Mouse (Mus musculus) stomach, embryonic 15.5 days (tissue): Measurements from ENCODE around the gene Phf5a. TPM values are rescaled to one million over a fixed set of nuclear protein-coding genes. Genes with fewer than 3 reads are reported as not detected.
"Not testable (repeated sequence)": the region's sequence is repeated elsewhere in the genome, so short reads cannot be mapped to it uniquely, and the experiment has no call there.

Experiments used
- ATAC-seq: fragments of 200-750 bp; cut with Nextera tagmentation; 2 replicates; pipeline ENCODE4 v1.8.0; 2017; ENCODE audit warnings: low read depth, moderate number of reproducible peaks, moderate TSS enrichment; ENCODE audit not compliant: insufficient read depth, low FRiP score
- H3K27ac ChIP-seq: fragments of 300-500 bp; sonication (generic); 2 replicates; pipeline ENCODE4 v1.5.1; 2015; ENCODE audit warnings: mild to moderate bottlenecking, inconsistent platforms
- H3K27me3 ChIP-seq: fragments of 300-500 bp; sonication (generic); replicated peaks from 2 replicates; pipeline ENCODE4 v1.6.1; 2015; ENCODE audit warnings: inconsistent platforms
- H3K36me3 ChIP-seq: fragments of 300-500 bp; sonication (generic); 2 replicates; pipeline ENCODE4 v1.6.1; 2015; ENCODE audit warnings: inconsistent platforms
- H3K4me1 ChIP-seq: fragments of 300-500 bp; sonication (generic); 2 replicates; pipeline ENCODE4 v1.6.1; 2015; ENCODE audit warnings: inconsistent platforms
- H3K4me2 ChIP-seq: fragments of 300-500 bp; sonication (generic); 2 replicates; pipeline ENCODE4 v1.6.1; 2015; ENCODE audit warnings: mild to moderate bottlenecking, inconsistent platforms
- H3K4me3 ChIP-seq: fragments of 300-500 bp; sonication (generic); replicated peaks from 2 replicates; pipeline ENCODE4 v1.5.1; 2015; ENCODE audit warnings: inconsistent platforms
- H3K9ac ChIP-seq: fragments of 300-500 bp; sonication (generic); 2 replicates; pipeline ENCODE4 v1.6.1; 2015; ENCODE audit warnings: inconsistent platforms
- H3K9me3 ChIP-seq: fragments of 300-500 bp; sonication (generic); 2 replicates; pipeline ENCODE4 v1.6.1; 2016; ENCODE audit warnings: inconsistent platforms
- WGBS: fragments of 180-500 bp; shearing (Covaris S2); methylation state at CpG from one replicate; pipeline ENCODE4 v1.1.7; 2015; 5-methylcytosine and 5-hydroxymethylcytosine counted together
- polyA plus RNA-seq: library from polyadenylated mRNA; unstranded; fragments of >200 nt; fragmentation: Nextera tagmentation; extraction: Ambion mirVana; gene quantifications from 2 replicates; pipeline ENCODE4 v1.2.1, GENCODE M21; 2015

Phf5a gene
- polyA plus RNA-seq: 128 and 134 TPM in 2 replicates

GRCm38 (mm10) chr15:81871604-81872261, at the start of gene Phf5a:
TSS of gene Phf5a (minus strand) at chr15:81871911.
- H3K4me2 ChIP-seq: peak within 1 kb of the TSS; percentile 84
- peaks cover 36% of the 10 kb centered on the region for H3K36me3 ChIP-seq
- H3K27me3 ChIP-seq: no peaks in the 10 kb centered on the region
- peak within 1 kb of the TSS; percentile 92 for H3K9ac ChIP-seq
- WGBS: under 1% methylated on average over 30 of the region's 30 CpGs
- H3K27ac ChIP-seq: peak within 1 kb of the TSS; percentile 100
- peaks cover 11% of the 10 kb centered on the region for H3K4me1 ChIP-seq
- ATAC-seq: peak; percentile 90
- peak within 1 kb of the TSS; percentile 99 for H3K4me3 ChIP-seq
- no peaks in the 10 kb centered on the region for H3K9me3 ChIP-seq

GRCm38 (mm10) chr15:81921255-81921654, 49.5 kb upstream of the Phf5a start:
- 63% methylated on average over 5 of the region's 5 CpGs for WGBS
- Histone ChIP-seq H3K36me3 (0 out of 2 replicates have a peak, but pooled peaks cover 4% of the 10 kb centered on the region), H3K27me3 (no peaks in the 10 kb centered on the region), H3K4me1 (peaks cover 12% of the 10 kb centered on the region), H3K4me3 (no peak overlapping the region), H3K9ac (no peak overlapping the region), H3K4me2 (no peak overlapping the region), H3K27ac (no peak overlapping the region), H3K9me3 (no peaks in the 10 kb centered on the region)
- ATAC-seq: no peak

DNA sequence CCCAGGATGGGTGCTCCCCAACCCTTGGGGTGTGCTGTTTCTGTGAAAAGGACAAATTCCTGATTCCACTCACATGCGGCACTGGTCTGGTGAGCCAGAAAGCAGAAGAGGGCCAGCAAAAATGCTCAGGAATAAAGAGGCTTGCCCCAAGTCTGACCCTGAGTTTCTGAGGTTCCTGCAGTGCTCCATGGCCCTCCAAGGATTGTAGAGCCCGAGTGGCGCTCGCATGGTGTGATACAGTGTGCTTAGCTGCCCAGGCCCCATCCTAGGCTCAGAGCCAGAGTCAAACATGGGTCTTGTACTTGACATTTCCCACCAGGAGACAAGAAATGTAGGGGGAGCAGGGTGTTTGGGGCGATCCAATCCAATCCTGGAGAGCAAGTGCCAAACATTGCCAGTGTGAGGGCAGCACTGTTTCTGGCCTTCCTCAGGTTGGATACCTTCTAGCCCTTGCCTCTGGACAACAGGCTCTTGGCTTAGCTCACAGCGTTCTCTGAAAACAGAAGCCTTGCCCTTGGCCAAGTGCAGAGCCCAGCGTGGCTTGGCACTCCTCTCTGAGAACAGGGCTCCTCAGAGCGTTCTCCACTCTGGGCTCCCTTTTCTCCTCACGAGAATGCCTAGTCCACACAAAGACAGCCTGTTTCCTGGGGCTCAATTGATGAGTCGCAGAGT, 49.0 kb upstream of the Phf5a start:
- H3K36me3 ChIP-seq: peaks cover 8% of the 10 kb centered on the region; the same call in 1 of the 2 replicates
- 85% methylated on average over 10 of the region's 10 CpGs for WGBS
- H3K4me3 ChIP-seq: no peak overlapping the region
- no peak for ATAC-seq
- no peak overlapping the region for H3K27ac ChIP-seq
- H3K27me3 ChIP-seq: no peaks in the 10 kb centered on the region
- peaks cover 12% of the 10 kb centered on the region for H3K4me1 ChIP-seq
- H3K9ac ChIP-seq: no peak overlapping the region
- H3K9me3 ChIP-seq: no peaks in the 10 kb centered on the region
- H3K4me2 ChIP-seq: no peak overlapping the region

- 79% methylated on average over 5 of the region's 5 CpGs for WGBS
- Histone ChIP-seq H3K27me3 (no peaks in the 10 kb centered on the region), H3K4me3 (no peak overlapping the region), H3K36me3 (peaks cover 18% of the 10 kb centered on the region; the same call in 1 of the 2 replicates), H3K27ac (no peak overlapping the region), H3K9ac (no peak overlapping the region), H3K4me2 (no peak overlapping the region), H3K9me3 (no peaks in the 10 kb centered on the region), H3K4me1 (no peaks in the 10 kb centered on the region)
- no peak for ATAC-seq
Observed at GRCm38 (mm10) chr15:81919062-81919461, 47.4 kb upstream of the Phf5a start.

DNA sequence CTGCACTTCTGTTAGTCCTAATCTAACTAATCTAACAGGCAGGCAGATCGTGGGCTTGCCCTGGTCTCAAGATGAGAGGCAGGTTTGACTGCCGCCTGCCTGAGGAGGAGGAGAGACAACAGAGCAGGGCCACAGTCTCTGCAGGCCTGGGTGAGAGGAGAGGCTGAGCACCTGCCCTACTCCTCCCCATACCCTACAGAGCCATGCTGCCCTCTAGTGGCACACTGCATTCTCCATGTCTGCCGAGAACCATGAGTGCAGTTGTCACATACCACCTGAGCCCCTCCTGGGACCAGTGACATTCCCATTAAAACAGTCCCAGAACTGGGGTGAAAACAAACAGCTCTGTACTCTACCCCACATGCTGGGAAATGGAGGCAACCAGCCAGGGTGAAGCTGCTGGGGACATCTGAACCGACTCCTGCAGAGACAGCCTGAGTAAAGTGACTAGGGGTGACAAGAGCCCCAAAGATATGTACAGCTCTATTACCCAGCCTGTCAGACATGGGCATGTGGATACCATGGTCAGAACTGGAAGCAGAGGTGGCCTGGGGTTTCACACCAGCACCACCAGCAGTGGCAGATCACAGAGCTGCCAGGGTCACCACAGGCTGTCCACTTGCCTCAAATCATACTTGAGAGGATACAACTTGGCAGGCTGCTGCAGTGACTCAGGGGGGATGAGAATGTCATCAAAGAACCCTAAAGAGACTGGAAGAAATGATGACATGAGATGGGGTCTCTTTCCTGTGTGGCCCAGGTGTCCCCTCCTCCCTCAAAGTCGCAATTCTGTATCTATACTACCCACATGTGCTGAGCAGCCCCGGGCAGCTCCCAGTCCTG, 46.1 kb upstream of the Phf5a start:
- Histone ChIP-seq H3K27me3 (no peaks in the 10 kb centered on the region), H3K9ac (no peak overlapping the region), H3K36me3 (peaks cover 30% of the 10 kb centered on the region; the same call in 1 of the 2 replicates), H3K4me3 (no peak overlapping the region), H3K4me2 (no peak overlapping the region), H3K9me3 (no peaks in the 10 kb centered on the region), H3K27ac (no peak overlapping the region), H3K4me1 (no peaks in the 10 kb centered on the region)
- 59% methylated on average over 6 of the region's 6 CpGs for WGBS
- no peak for ATAC-seq

DNA sequence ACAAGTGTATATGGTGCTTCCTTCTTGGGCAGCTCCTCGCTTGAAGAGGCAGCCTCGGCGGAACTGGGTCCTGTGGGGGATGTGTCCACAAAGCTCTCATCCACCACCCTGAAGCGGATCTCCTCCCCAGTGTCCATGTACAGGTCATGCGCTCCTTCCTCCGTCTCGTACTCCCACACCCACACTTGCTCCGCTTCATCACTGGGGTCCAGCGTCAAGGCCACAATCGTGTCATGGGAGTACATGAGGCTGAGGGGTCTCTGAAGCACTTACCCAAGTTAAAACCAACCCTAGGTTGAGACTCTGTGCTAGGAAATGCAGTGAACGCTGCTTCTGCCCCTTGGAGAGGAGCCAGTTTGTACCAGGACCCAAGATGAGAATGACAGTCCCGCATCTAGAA, 45.5 kb upstream of the Phf5a start:
- Histone ChIP-seq H3K27ac (no peak overlapping the region), H3K27me3 (no peaks in the 10 kb centered on the region), H3K9me3 (no peaks in the 10 kb centered on the region), H3K4me2 (no peak overlapping the region), H3K36me3 (peaks cover 35% of the 10 kb centered on the region), H3K4me1 (0 out of 2 replicates have a peak, but pooled peaks cover 3% of the 10 kb centered on the region), H3K9ac (no peak overlapping the region), H3K4me3 (no peak overlapping the region)
- no peak for ATAC-seq
- 88% methylated on average over 12 of the region's 12 CpGs for WGBS

GRCm38 (mm10) chr15:81915663-81916062, 44.0 kb upstream of the Phf5a start:
- Histone ChIP-seq H3K9me3 (no peaks in the 10 kb centered on the region), H3K27me3 (no peaks in the 10 kb centered on the region), H3K4me2 (no peak overlapping the region), H3K4me1 (0 out of 2 replicates have a peak, but pooled peaks cover 3% of the 10 kb centered on the region), H3K4me3 (no peak overlapping the region), H3K9ac (no peak overlapping the region), H3K36me3 (peaks cover 43% of the 10 kb centered on the region), H3K27ac (no peak overlapping the region)
- ATAC-seq: no peak
- 67% methylated on average over 5 of the region's 5 CpGs for WGBS

DNA sequence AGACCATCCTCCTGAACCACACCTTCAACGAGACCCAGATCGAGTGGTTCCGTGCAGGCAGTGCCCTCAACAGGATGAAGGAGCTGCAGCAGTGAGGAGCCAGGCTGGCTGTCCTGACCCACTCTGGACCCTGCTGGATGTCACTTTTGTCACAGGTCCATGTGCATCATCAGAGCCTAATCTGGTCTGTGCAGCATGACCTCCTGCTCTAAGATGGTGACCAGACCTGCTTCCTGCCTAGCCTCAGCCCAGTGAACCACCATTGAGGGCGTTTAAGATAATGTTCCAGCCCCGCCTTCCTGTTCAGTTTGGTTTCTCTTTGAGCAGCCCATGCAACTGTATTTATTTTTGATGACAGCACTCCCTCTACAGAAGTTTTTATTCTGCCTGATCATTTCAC, 43.0 kb upstream of the Phf5a start:
- 0 out of 2 replicates have a peak, but pooled peaks cover 3% of the 10 kb centered on the region for H3K4me1 ChIP-seq
- peaks cover 51% of the 10 kb centered on the region for H3K36me3 ChIP-seq
- H3K4me3 ChIP-seq: no peak overlapping the region
- no peak overlapping the region for H3K9ac ChIP-seq
- H3K27ac ChIP-seq: no peak overlapping the region
- WGBS: 81% methylated on average over 5 of the region's 5 CpGs
- H3K27me3 ChIP-seq: no peaks in the 10 kb centered on the region
- no peaks in the 10 kb centered on the region for H3K9me3 ChIP-seq
- ATAC-seq: no peak
- H3K4me2 ChIP-seq: no peak overlapping the region

GRCm38 (mm10) chr15:81912498-81912897, 40.8 kb upstream of the Phf5a start:
- H3K4me1 ChIP-seq: 0 out of 2 replicates have a peak, but pooled peaks cover 3% of the 10 kb centered on the region
- WGBS: 54% methylated on average over 2 of the region's 2 CpGs
- H3K27me3 ChIP-seq: no peaks in the 10 kb centered on the region
- ATAC-seq: no peak
- no peak overlapping the region for H3K27ac ChIP-seq
- H3K4me3 ChIP-seq: no peak overlapping the region
- peaks cover 63% of the 10 kb centered on the region for H3K36me3 ChIP-seq
- H3K9ac ChIP-seq: no peak overlapping the region
- no peaks in the 10 kb centered on the region for H3K9me3 ChIP-seq
- H3K4me2 ChIP-seq: no peak overlapping the region

DNA sequence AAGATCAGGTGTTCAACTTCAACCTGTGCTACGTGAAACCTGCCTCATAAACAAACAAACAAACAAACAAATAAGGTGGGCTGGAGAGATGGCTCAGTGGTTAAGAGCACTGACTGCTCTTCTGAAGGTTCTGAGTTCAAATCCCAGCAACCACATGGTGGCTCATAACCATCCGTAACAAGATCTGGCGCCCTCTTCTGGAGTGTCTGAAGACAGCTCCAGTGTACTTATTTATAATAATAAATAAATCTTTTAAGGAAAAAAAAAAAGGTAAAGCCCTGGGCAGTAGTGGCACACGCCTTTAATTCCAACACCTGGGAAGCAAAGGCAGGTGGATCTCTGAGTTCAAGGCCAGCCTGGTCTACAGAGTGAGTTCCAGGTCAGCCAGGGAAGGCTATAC, 37.1 kb upstream of the Phf5a start:
- 88% methylated on average over 4 of the region's 4 CpGs for WGBS
- ATAC-seq, H3K27ac ChIP-seq, H3K27me3 ChIP-seq, H3K4me2 ChIP-seq, H3K4me3 ChIP-seq, H3K9me3 ChIP-seq, H3K9ac ChIP-seq, H3K4me1 ChIP-seq: not testable (repeated sequence)
- peaks cover 68% of the 10 kb centered on the region for H3K36me3 ChIP-seq

DNA sequence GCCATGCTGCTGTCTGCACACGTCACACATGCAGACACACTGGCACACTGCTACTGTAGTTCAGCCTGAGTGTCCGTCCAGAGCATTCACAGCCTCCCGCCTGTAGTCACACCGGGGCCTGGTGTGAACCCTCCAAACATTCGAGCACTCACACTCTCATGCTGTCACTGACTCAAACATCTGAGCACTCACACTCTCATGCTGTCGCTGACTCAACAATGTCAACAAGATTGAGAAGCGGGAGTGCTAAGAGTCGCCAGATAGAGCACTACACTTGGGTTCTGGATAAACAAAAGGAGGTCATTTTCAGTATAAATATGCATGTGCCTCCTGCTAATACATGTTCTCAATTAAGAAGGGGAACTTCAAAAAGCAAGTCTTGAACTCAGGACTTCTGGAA, 36.2 kb upstream of the Phf5a start:
- no peak overlapping the region for H3K4me3 ChIP-seq
- no peaks in the 10 kb centered on the region for H3K27me3 ChIP-seq
- no peak for ATAC-seq
- H3K9me3 ChIP-seq: no peaks in the 10 kb centered on the region
- no peak overlapping the region for H3K27ac ChIP-seq
- 0 out of 2 replicates have a peak, but pooled peaks cover 3% of the 10 kb centered on the region for H3K4me1 ChIP-seq
- H3K9ac ChIP-seq: no peak overlapping the region
- H3K4me2 ChIP-seq: no peak overlapping the region
- peaks cover 64% of the 10 kb centered on the region for H3K36me3 ChIP-seq
- 82% methylated on average over 8 of the region's 8 CpGs for WGBS

DNA sequence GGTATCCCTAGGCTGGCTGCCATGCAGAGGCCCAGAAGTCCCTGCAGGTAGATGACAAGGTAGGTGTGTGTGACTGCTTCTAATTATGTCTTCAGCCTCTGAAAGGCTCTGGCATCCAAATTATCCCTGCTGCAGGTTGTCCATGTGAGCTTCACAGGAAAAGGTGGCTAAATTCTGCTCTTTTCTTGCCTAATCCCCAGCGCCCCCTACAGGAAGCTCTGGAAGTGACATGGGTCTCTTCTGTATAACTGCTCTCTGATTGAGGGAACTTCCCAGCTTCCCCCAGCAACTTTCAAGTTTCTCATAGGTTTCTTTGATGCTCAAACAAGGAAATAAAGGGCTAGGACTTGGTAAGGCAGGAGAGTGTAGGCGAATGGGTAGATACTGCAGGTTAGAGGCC, 33.2 kb upstream of the Phf5a start:
- Histone ChIP-seq H3K4me1 (no peaks in the 10 kb centered on the region), H3K27me3 (no peaks in the 10 kb centered on the region), H3K27ac (no peak overlapping the region), H3K4me3 (no peak overlapping the region), H3K9me3 (no peaks in the 10 kb centered on the region), H3K4me2 (no peak overlapping the region), H3K36me3 (peaks cover 64% of the 10 kb centered on the region), H3K9ac (no peak overlapping the region)
- ATAC-seq: no peak
- 37% methylated on average over 2 of the region's 2 CpGs for WGBS
